In the genomic region with DNA sequence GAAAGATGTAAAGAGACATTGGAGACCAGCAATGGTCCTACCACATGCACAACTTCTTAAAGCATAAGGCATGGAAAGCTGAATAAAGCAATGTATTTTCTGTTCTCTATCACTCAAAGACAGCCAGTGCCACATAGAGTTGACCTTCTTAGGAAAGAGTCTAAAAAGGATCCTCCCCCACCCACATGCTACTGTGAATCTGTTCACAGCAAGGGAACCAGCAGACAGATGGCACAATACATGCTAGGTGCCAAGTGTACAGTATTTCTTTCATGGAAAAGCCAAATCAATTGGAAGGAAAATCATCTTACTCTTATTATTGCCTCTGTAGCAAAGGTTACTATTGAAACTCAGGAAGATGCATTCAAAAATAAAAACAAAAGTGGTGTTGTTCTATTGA, we compare ENCODE assay signal across 14 mouse cellular contexts.
DNase-seq lines count a peak whose midpoint lies in the region; ATAC-seq and TF ChIP-seq lines count a peak whose summit lies in the region.
"Had no signal": no experiment of that assay in that cellular context is flagged by ENCODE, and none has a peak within 500 bp of the region (broad histone marks: within the 10 kb centered on the region; RNA-seq: fewer than 3 reads in every experiment).

No protein-coding gene starts in this region.

- ATAC-seq in forebrain, embryonic 15.5 days (replicated peaks) = peak; percentile 70; the same call in 1 of the 2 replicates
- ATAC-seq in forebrain, embryonic 11.5 days (replicated peaks; ENCODE audit: low FRiP score) = no peak
- peak; percentile 81 for ATAC-seq in forebrain, postnatal 0 days
- no peak for ATAC-seq in liver, embryonic 11.5 days (replicated peaks; ENCODE audit: low FRiP score)

- intact Hi-C loops in left cerebral cortex, adult 2 months (cut with DNase I) = no loop called here

- no peaks in the 10 kb centered on the region for H3K27me3 ChIP-seq in forebrain, embryonic 15.5 days
- no peaks in the 10 kb centered on the region for H3K27me3 ChIP-seq in forebrain, embryonic 11.5 days (ENCODE audit: control insufficient read depth, insufficient read depth, low read length)
- H3K27me3 ChIP-seq in forebrain, postnatal 0 days (ENCODE audit: insufficient read depth, low read length) = no peaks in the 10 kb centered on the region
- no peaks in the 10 kb centered on the region for H3K27me3 ChIP-seq in liver, embryonic 11.5 days (replicated peaks; ENCODE audit: control insufficient read depth, insufficient read depth, low read length)
- H3K27me3 ChIP-seq: megakaryocyte, embryonic 14.5 days had no signal

- 0 out of 2 replicates have a peak overlapping the region, but pooled peaks have one; percentile 34 for H3K27ac ChIP-seq in forebrain, embryonic 15.5 days (replicated peaks)
- no peak overlapping the region for H3K27ac ChIP-seq in forebrain, embryonic 11.5 days (ENCODE audit: low read depth, low read length)
- H3K27ac ChIP-seq in forebrain, postnatal 0 days (ENCODE audit: low read depth, low read length) = no peak overlapping the region
- peak overlapping the region; percentile 50; the same call in 1 of the 2 replicates for H3K27ac ChIP-seq in left cerebral cortex, adult 2 months
- H3K27ac ChIP-seq in liver, embryonic 11.5 days (ENCODE audit: low read depth, low read length) = no peak overlapping the region
- H3K27ac ChIP-seq: embryonic facial prominence, embryonic 10.5 days had no signal

- no peaks in the 10 kb centered on the region for H3K36me3 ChIP-seq in forebrain, embryonic 15.5 days
- H3K36me3 ChIP-seq in forebrain, embryonic 11.5 days (ENCODE audit: control insufficient read depth, insufficient read depth, low read length) = no peaks in the 10 kb centered on the region
- H3K36me3 ChIP-seq in forebrain, postnatal 0 days (ENCODE audit: insufficient read depth) = no peaks in the 10 kb centered on the region
- no peaks in the 10 kb centered on the region for H3K36me3 ChIP-seq in liver, embryonic 11.5 days (ENCODE audit: control insufficient read depth, insufficient read depth, low read length)
- H3K36me3 ChIP-seq: embryonic facial prominence, embryonic 10.5 days; G1E had no signal

- no peak for DNase-seq in forebrain, embryonic 11.5 days (ENCODE audit: low spot score)
- peak; percentile 68 for DNase-seq in cerebellum, adult 11 months
- peak; percentile 54 for DNase-seq in forebrain, postnatal 0 days
- DNase-seq in left cerebral cortex, adult 2 months (ENCODE audit: extremely low spot score in 1 of 2, low spot score in 2 of 2) = no peak
- DNase-seq in lung, postnatal 36 days = no peak
- DNase-seq in liver, embryonic 11.5 days (ENCODE audit: low spot score) = no peak
- no peak for DNase-seq in adrenal gland, adult 2 months
- DNase-seq: kidney, adult 9 months; thymus, postnatal 36 days had no signal

- peaks cover 4% of the 10 kb centered on the region; the same call in 1 of the 2 replicates for H3K4me1 ChIP-seq in forebrain, embryonic 15.5 days
- no peaks in the 10 kb centered on the region for H3K4me1 ChIP-seq in forebrain, embryonic 11.5 days (replicated peaks; ENCODE audit: control insufficient read depth, insufficient read depth, low read length)
- peaks cover 5% of the 10 kb centered on the region; the same call in 1 of the 2 replicates for H3K4me1 ChIP-seq in forebrain, postnatal 0 days (ENCODE audit: insufficient read depth)
- no peaks in the 10 kb centered on the region for H3K4me1 ChIP-seq in liver, embryonic 11.5 days (replicated peaks; ENCODE audit: control insufficient read depth, insufficient read depth, low read length)
- H3K4me1 ChIP-seq: embryonic facial prominence, embryonic 10.5 days; megakaryocyte, embryonic 14.5 days had no signal

- TF ChIP-seq CTCF in forebrain, postnatal 0 days (IDR thresholded peaks at IDR 0.05; ENCODE audit: low read depth) = no peak
- TF ChIP-seq CTCF in left cerebral cortex, adult 2 months (IDR thresholded peaks at IDR 0.05) = no peak

- no peaks in the 10 kb centered on the region for H3K9me3 ChIP-seq in forebrain, embryonic 15.5 days
- H3K9me3 ChIP-seq in forebrain, embryonic 11.5 days (ENCODE audit: control insufficient read depth, low read length) = no peaks in the 10 kb centered on the region
- H3K9me3 ChIP-seq in forebrain, postnatal 0 days (ENCODE audit: low read length) = no peaks in the 10 kb centered on the region
- no peaks in the 10 kb centered on the region for H3K9me3 ChIP-seq in liver, embryonic 11.5 days (ENCODE audit: control insufficient read depth, low read length)
- H3K9me3 ChIP-seq: embryonic facial prominence, embryonic 10.5 days; G1E; megakaryocyte, embryonic 14.5 days had no signal

- H3K9ac ChIP-seq in forebrain, embryonic 15.5 days (replicated peaks) = no peak overlapping the region
- no peak overlapping the region for H3K9ac ChIP-seq in forebrain, embryonic 11.5 days (ENCODE audit: low read length)
- H3K9ac ChIP-seq in forebrain, postnatal 0 days = no peak overlapping the region
- no peak overlapping the region for H3K9ac ChIP-seq in liver, embryonic 11.5 days (ENCODE audit: low read depth, low read length)

- H3K4me3 ChIP-seq in forebrain, embryonic 15.5 days = no peak overlapping the region
- no peak overlapping the region for H3K4me3 ChIP-seq in forebrain, embryonic 11.5 days (ENCODE audit: low read depth, low read length)
- H3K4me3 ChIP-seq in forebrain, postnatal 0 days (ENCODE audit: low read depth, low read length) = no peak overlapping the region
- no peak overlapping the region for H3K4me3 ChIP-seq in left cerebral cortex, adult 2 months
- H3K4me3 ChIP-seq in liver, embryonic 11.5 days (ENCODE audit: low read depth, low read length) = no peak overlapping the region
- H3K4me3 ChIP-seq: embryonic facial prominence, embryonic 10.5 days; megakaryocyte, embryonic 14.5 days had no signal

- H3K4me2 ChIP-seq in forebrain, embryonic 15.5 days (replicated peaks) = no peak overlapping the region
- H3K4me2 ChIP-seq in forebrain, embryonic 11.5 days (ENCODE audit: low read depth, low read length, severe bottlenecking) = no peak overlapping the region
- no peak overlapping the region for H3K4me2 ChIP-seq in forebrain, postnatal 0 days (ENCODE audit: low read depth)
- no peak overlapping the region for H3K4me2 ChIP-seq in liver, embryonic 11.5 days
- H3K4me2 ChIP-seq: heart, embryonic 11.5 days had no signal

Comparison
In these comparisons a context has a peak if more than half of its experiments do, and no peak if none do; other contexts are left out.
1. ATAC-seq: peak in forebrain, embryonic 15.5 days (single experiment) and forebrain, postnatal 0 days (single experiment); none in forebrain, embryonic 11.5 days (single experiment) and liver, embryonic 11.5 days (single experiment).
2. H3K27ac ChIP-seq: peak in forebrain, embryonic 15.5 days (single experiment) and left cerebral cortex, adult 2 months (single experiment); none in forebrain, embryonic 11.5 days (single experiment), forebrain, postnatal 0 days (single experiment) and liver, embryonic 11.5 days (single experiment).
3. DNase-seq: peak in cerebellum, adult 11 months (single experiment) and forebrain, postnatal 0 days (single experiment); none in forebrain, embryonic 11.5 days (single experiment), left cerebral cortex, adult 2 months (0 of 2), lung, postnatal 36 days (single experiment), liver, embryonic 11.5 days (single experiment) and adrenal gland, adult 2 months (single experiment).